Mouse (Mus musculus): ENCODE results near the gene Pdxk.

DNA sequence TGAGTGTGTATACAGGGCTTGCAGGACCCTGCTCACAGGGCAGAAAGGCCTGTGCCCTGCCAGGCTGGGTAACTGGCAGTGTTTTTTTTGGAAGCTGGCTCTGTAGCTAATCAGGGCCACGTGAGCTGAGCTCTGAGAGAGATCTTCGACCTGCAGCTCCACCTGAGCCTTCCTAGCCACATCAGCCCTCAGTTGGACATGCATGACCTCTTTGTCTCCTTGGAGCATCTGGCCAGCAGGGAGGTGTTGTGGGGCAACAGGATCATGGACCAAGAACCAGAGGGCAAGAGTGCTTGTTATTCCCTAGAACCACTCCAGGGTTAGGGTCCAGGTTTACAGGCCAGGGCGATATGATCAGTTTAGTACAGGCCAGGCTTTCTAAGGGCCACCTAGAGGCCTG lies 17.4 kb downstream of the Pdxk start:
- TF ChIP-seq ZNF384 (IDR thresholded peaks at IDR 0.05; ENCODE audit: low read depth, low read length) (no peak), PAX5 (IDR thresholded peaks at IDR 0.05; ENCODE audit: low read length) (no peak)
